Mouse (Mus musculus): ENCODE data around the gene Sepsecs.

Gene Sepsecs

GRCm38 (mm10) chr5:52609672-52610071, 59.8 kb downstream of the Sepsecs start:
- DNase-seq: no peak

DNA sequence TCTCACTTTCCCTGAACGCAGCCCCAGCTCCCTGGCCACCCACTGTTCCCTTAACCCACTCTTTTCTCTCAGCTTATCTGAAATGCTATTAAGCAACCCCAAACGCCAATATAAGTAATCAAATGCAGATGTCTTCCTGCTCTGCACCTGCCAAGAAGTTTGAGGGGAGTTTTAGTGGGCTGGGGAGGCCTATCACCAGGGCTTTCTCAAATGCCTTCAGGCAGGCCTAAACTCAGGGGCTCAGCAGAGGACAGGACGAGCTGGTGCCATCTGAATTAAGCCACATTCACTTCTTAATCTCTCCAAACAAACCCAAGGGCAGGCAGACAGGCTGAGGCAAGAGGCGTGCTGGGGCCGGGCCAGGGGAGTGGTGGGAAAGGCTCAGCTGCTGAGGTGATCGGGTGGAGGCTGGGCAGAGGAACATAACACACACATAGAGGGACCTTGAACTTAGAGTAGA, 64.9 kb downstream of the Sepsecs start:
- no peak for DNase-seq

DNA sequence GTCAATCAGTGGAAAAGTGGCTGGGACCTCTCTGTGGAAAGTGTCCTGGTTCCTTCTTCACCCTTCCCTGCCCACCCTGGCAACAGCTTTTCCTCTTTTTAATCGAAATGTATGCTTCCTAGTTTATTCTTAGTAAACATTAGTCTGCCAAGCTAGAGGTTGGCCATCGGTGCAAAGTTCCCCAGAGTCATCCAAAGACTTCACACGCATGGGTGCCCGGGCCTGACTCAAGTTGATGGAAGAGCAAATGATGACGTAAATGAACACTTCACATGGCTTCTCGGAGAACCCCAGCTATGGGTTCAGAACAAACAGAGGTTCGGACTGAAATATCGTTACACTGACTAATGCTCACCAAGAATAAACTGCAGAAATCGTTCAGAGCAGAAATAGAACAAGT, 78.9 kb downstream of the Sepsecs start:
- no peak for DNase-seq
